Mouse (Mus musculus) heart, adult 8-10 months (tissue): ENCODE measurements around the gene Lima1. TPM values are rescaled to one million over a fixed set of nuclear protein-coding genes. Genes with fewer than 3 reads are reported as not detected.

Experiments
- DNase-seq: peaks from one replicate; pipeline ENCODE4 v3.0.0; 2022; ENCODE audit warnings: low spot score
- total RNA-seq, 4 experiments: library from RNA; stranded (reverse); gene quantifications; 2 replicates each; pipeline ENCODE4 v1.2.4; 2022

Lima1 gene
- total RNA-seq, 4 experiments from 2014 or later, result 17.6 to 21.7 (median 20.4) TPM

- DNase-seq, result peak; percentile 58
Measured at GRCm38 (mm10) chr15:99867654-99868053, 7.6 kb downstream of the Lima1 start.

- peak; percentile 78 for DNase-seq
Measured at GRCm38 (mm10) chr15:99866450-99867221, 8.6 kb downstream of the Lima1 start.

GRCm38 (mm10) chr15:99865942-99866341 is 9.3 kb downstream of the Lima1 start:
- peak; percentile 71 for DNase-seq

GRCm38 (mm10) chr15:99865494-99865941 is 9.7 kb downstream of the Lima1 start:
- no peak for DNase-seq

- no peak for DNase-seq
Measured at GRCm38 (mm10) chr15:99865046-99865445, 10.2 kb downstream of the Lima1 start.

- DNase-seq, result no peak
Measured at GRCm38 (mm10) chr15:99863786-99864185, 11.5 kb downstream of the Lima1 start.

- no peak for DNase-seq
Measured at GRCm38 (mm10) chr15:99863358-99863757, 11.9 kb downstream of the Lima1 start.

GRCm38 (mm10) chr15:99862473-99862872 is 12.8 kb downstream of the Lima1 start:
- no peak for DNase-seq

GRCm38 (mm10) chr15:99861955-99862354 is 13.3 kb downstream of the Lima1 start:
- no peak for DNase-seq

- no peak for DNase-seq
Measured at GRCm38 (mm10) chr15:99861536-99861935, 13.7 kb downstream of the Lima1 start.

GRCm38 (mm10) chr15:99859644-99860392 is 15.4 kb downstream of the Lima1 start:
- DNase-seq, result no peak

- DNase-seq, result no peak
Measured at GRCm38 (mm10) chr15:99857479-99857878, 17.8 kb downstream of the Lima1 start.

GRCm38 (mm10) chr15:99855119-99855518 is 20.1 kb downstream of the Lima1 start:
- DNase-seq, result no peak

GRCm38 (mm10) chr15:99852606-99853237 is 22.5 kb downstream of the Lima1 start:
- DNase-seq, result no peak

- DNase-seq, result no peak
Measured at GRCm38 (mm10) chr15:99850265-99850664, 25.0 kb downstream of the Lima1 start.

GRCm38 (mm10) chr15:99847937-99848336 is 27.3 kb downstream of the Lima1 start:
- no peak for DNase-seq

- no peak for DNase-seq
Measured at GRCm38 (mm10) chr15:99847207-99847881, 27.9 kb downstream of the Lima1 start.

- DNase-seq, result no peak
Measured at GRCm38 (mm10) chr15:99846633-99847032, 28.6 kb downstream of the Lima1 start.

GRCm38 (mm10) chr15:99843856-99844255 is 31.4 kb downstream of the Lima1 start:
- DNase-seq, result no peak

- DNase-seq, result peak; percentile 70
Measured at GRCm38 (mm10) chr15:99839910-99840309, 35.3 kb downstream of the Lima1 start.

GRCm38 (mm10) chr15:99839165-99839840 is 36.0 kb downstream of the Lima1 start:
- DNase-seq, result no peak
